Mouse (Mus musculus) heart, adult 2 months (tissue): ENCODE results near the gene Qrsl1.

Source experiments
- CTCF ChIP-seq: fragments of 200-600 bp; IDR thresholded peaks from 2 replicates; pipeline ENCODE4 v1.8.1; 2022; ENCODE audit warnings: antibody characterized with exemption, mild to moderate bottlenecking, moderate library complexity
- POLR2A ChIP-seq: fragments of 200-500 bp; IDR thresholded peaks from 2 replicates; pipeline ENCODE4 v1.6.1; 2011; ENCODE audit warnings: mild to moderate bottlenecking, low read depth, low read length, control low read depth; ENCODE audit not compliant: insufficient read depth

DNA sequence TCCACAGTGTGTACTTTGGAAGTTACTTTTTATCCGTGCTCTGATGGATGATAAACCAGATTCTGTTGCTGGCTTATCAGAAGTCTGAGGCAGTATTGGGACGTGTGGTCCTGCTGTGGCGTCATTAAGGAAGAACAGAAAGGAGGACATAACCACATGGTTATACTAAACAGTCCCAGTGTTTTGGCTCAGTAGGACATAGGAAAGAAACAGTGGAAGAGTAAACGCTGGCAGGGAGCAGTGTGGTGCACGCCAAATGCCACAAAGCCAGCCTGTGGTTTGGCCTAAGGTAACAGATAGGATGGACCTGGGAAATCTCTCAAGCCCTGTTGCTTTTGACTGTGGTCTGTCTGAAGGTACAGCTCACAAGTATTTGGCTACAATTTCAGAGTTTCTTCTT is 27.1 kb upstream of the Qrsl1 start:
- TF ChIP-seq CTCF (no peak), POLR2A (no peak)
